Mouse (Mus musculus): ENCODE data around the gene Fuk. TPM values are rescaled to one million over a fixed set of nuclear protein-coding genes. Genes with fewer than 3 reads are reported as not detected.

The Fuk gene
- polyA plus RNA-seq, 1 experiment from 2014 or later, result 4.8 TPM

- Histone ChIP-seq H3K36me3 (peaks cover 36% of the 10 kb centered on the region), H3K27ac (no peak overlapping the region), H3K4me1 (replicated peaks) (peaks cover 25% of the 10 kb centered on the region), H3K9me3 (replicated peaks) (no peaks in the 10 kb centered on the region), H3K4me2 (peak overlapping the region; percentile 74), H3K4me3 (peak overlapping the region; percentile 96; the same call in 1 of the 2 replicates), H3K27me3 (no peaks in the 10 kb centered on the region), H3K9ac (no peak overlapping the region)
- no peak for ATAC-seq (replicated peaks; ENCODE audit: insufficient number of reproducible peaks, insufficient read depth, low FRiP score, low read depth)
- 69% methylated on average over 3 of the region's 3 CpGs for WGBS
These were observed 57.3 kb downstream of the Fuk start for GRCm38 (mm10) chr8:110844941-110845340.

- H3K9ac ChIP-seq, result no peak overlapping the region
- no peak for ATAC-seq (replicated peaks; ENCODE audit: insufficient number of reproducible peaks, insufficient read depth, low FRiP score, low read depth)
- no peak overlapping the region for H3K4me2 ChIP-seq
- WGBS, result 80% methylated on average over 5 of the region's 5 CpGs
- H3K4me1 ChIP-seq (replicated peaks), result peaks cover 21% of the 10 kb centered on the region
- H3K4me3 ChIP-seq, result no peak overlapping the region
- no peak overlapping the region for H3K27ac ChIP-seq
- peaks cover 52% of the 10 kb centered on the region for H3K36me3 ChIP-seq
- H3K9me3 ChIP-seq (replicated peaks), result no peaks in the 10 kb centered on the region
- no peaks in the 10 kb centered on the region for H3K27me3 ChIP-seq
These were observed 59.1 kb downstream of the Fuk start for GRCm38 (mm10) chr8:110843207-110843606.

GRCm38 (mm10) chr8:110842012-110842574 is 60.2 kb downstream of the Fuk start:
- Histone ChIP-seq H3K27ac (no peak overlapping the region), H3K36me3 (peaks cover 63% of the 10 kb centered on the region), H3K27me3 (no peaks in the 10 kb centered on the region), H3K4me2 (no peak overlapping the region), H3K9ac (no peak overlapping the region), H3K9me3 (replicated peaks) (no peaks in the 10 kb centered on the region), H3K4me3 (no peak overlapping the region), H3K4me1 (replicated peaks) (peaks cover 14% of the 10 kb centered on the region)
- ATAC-seq (replicated peaks; ENCODE audit: insufficient number of reproducible peaks, insufficient read depth, low FRiP score, low read depth), result no peak
- 84% methylated on average over 3 of the region's 3 CpGs for WGBS

Other genes starting within 250 kb of the Fuk start
- gene Mtss1l, start 181.0 kb downstream of the Fuk start, polyA plus RNA-seq (2015; fragmentation: Nextera tagmentation; extraction: Ambion mirVana), result 10.1 and 15.7 TPM in 2 replicates
- 0.94 and 1.6 TPM in 2 replicates for gene Il34, start 96.6 kb downstream of the Fuk start, polyA plus RNA-seq (2015; fragmentation: Nextera tagmentation; extraction: Ambion mirVana)
- gene Cog4, start 55.9 kb downstream of the Fuk start, polyA plus RNA-seq (2015; fragmentation: Nextera tagmentation; extraction: Ambion mirVana), result 53.9 and 60.1 TPM in 2 replicates
- gene Sf3b3, start 55.7 kb downstream of the Fuk start, polyA plus RNA-seq (2015; fragmentation: Nextera tagmentation; extraction: Ambion mirVana), result 65.1 and 85.4 TPM in 2 replicates
- 15.2 and 17.2 TPM in 2 replicates for gene St3gal2, start 17.4 kb upstream of the Fuk start, polyA plus RNA-seq (2015; fragmentation: Nextera tagmentation; extraction: Ambion mirVana)
- gene Ddx19a, start 95.3 kb upstream of the Fuk start, polyA plus RNA-seq (2015; fragmentation: Nextera tagmentation; extraction: Ambion mirVana), result 8.6 and 12.5 TPM in 2 replicates
- 3.3 and 4.1 TPM in 2 replicates for gene Ddx19b, start 129.3 kb upstream of the Fuk start, polyA plus RNA-seq (2015; fragmentation: Nextera tagmentation; extraction: Ambion mirVana)
- 28.5 and 37.9 TPM in 2 replicates for gene Aars, start 130.7 kb upstream of the Fuk start, polyA plus RNA-seq (2015; fragmentation: Nextera tagmentation; extraction: Ambion mirVana)
- gene Exosc6, start 153.9 kb upstream of the Fuk start, polyA plus RNA-seq (2015; fragmentation: Nextera tagmentation; extraction: Ambion mirVana), result 4.1 and 11.9 TPM in 2 replicates
- not detected in 2 replicates for gene Clec18a, start 189.9 kb upstream of the Fuk start, polyA plus RNA-seq (2015; fragmentation: Nextera tagmentation; extraction: Ambion mirVana)
- 10.2 and 11.9 TPM in 2 replicates for gene Pdpr, start 192.1 kb upstream of the Fuk start, polyA plus RNA-seq (2015; fragmentation: Nextera tagmentation; extraction: Ambion mirVana)